Mouse (Mus musculus) heart, adult 2 months (tissue): ENCODE data around the gene Cpsf3. TPM values are rescaled to one million over a fixed set of nuclear protein-coding genes. Genes with fewer than 3 reads are reported as not detected.

Experiments used
- DNase-seq, 2 experiments: peaks; one replicate each; pipeline ENCODE4 v3.0.0; 2021
- H3K27ac ChIP-seq: fragments of 200-600 bp; 2 replicates; pipeline ENCODE4 v1.8.1; 2022
- H3K27me3 ChIP-seq: fragments of 200-500 bp; 2 replicates; pipeline ENCODE4 v1.6.1; 2012; ENCODE audit warnings: mild to moderate bottlenecking, low read length, inconsistent platforms, mixed read lengths; ENCODE audit not compliant: control insufficient read depth, insufficient read depth
- H3K36me3 ChIP-seq: fragments of 200-500 bp; 2 replicates; pipeline ENCODE4 v1.6.1; 2012; ENCODE audit warnings: low read length, inconsistent platforms; ENCODE audit not compliant: control insufficient read depth, insufficient read depth
- H3K4me1 ChIP-seq: fragments of 200-500 bp; 2 replicates; pipeline ENCODE4 v1.6.1; 2011; ENCODE audit warnings: low read length; ENCODE audit not compliant: control insufficient read depth, insufficient read depth
- H3K4me3 ChIP-seq: fragments of 200-600 bp; 2 replicates; pipeline ENCODE4 v1.8.1; 2022
- H3K79me2 ChIP-seq: fragments of 200-500 bp; replicated peaks from 2 replicates; pipeline ENCODE4 v1.6.1; 2012; ENCODE audit warnings: mild to moderate bottlenecking, inconsistent platforms, low read length, moderate library complexity, mixed read lengths; ENCODE audit not compliant: control insufficient read depth, insufficient read depth
- H3K9ac ChIP-seq: fragments of 200-500 bp; 2 replicates; pipeline ENCODE4 v1.6.1; 2012; ENCODE audit warnings: low read depth, mild to moderate bottlenecking, control low read depth, inconsistent platforms, low read length, mixed read lengths
- CTCF ChIP-seq: fragments of 200-600 bp; IDR thresholded peaks from 2 replicates; pipeline ENCODE4 v1.8.1; 2022; ENCODE audit warnings: antibody characterized with exemption, mild to moderate bottlenecking, moderate library complexity
- EP300 ChIP-seq: fragments of 200-500 bp; IDR thresholded peaks from 2 replicates; pipeline ENCODE4 v1.6.1; 2011; ENCODE audit warnings: low read depth, low read length, control low read depth; ENCODE audit not compliant: insufficient read depth
- POLR2A ChIP-seq: fragments of 200-500 bp; IDR thresholded peaks from 2 replicates; pipeline ENCODE4 v1.6.1; 2011; ENCODE audit warnings: mild to moderate bottlenecking, low read depth, low read length, control low read depth; ENCODE audit not compliant: insufficient read depth
- whole genome bisulfite sequencing: fragments of 180-500 bp; shearing (Covaris S2); methylation state at CpG from one replicate; pipeline ENCODE4 v1.1.7; 2018; 5-methylcytosine and 5-hydroxymethylcytosine counted together
- intact Hi-C: fragments of 180-260 bp; cut with DNase I; formaldehyde crosslinking; loops from one replicate; pipeline ENCODE4 v1.15.1; 2025
- polyA plus RNA-seq: library from polyadenylated mRNA; depleted of rRNA; stranded (reverse); fragments of >200 nt; gene quantifications from 2 replicates; pipeline ENCODE4 v1.2.3, GENCODE M21; 2012
- total RNA-seq, 2 experiments: library from RNA; stranded (reverse); gene quantifications; 2 replicates each; pipeline ENCODE4 v1.2.3; 2021

The Cpsf3 gene
- total and polyA plus RNA-seq, 3 experiments, result 19.3 to 39.0 (median 32.5) TPM

DNA sequence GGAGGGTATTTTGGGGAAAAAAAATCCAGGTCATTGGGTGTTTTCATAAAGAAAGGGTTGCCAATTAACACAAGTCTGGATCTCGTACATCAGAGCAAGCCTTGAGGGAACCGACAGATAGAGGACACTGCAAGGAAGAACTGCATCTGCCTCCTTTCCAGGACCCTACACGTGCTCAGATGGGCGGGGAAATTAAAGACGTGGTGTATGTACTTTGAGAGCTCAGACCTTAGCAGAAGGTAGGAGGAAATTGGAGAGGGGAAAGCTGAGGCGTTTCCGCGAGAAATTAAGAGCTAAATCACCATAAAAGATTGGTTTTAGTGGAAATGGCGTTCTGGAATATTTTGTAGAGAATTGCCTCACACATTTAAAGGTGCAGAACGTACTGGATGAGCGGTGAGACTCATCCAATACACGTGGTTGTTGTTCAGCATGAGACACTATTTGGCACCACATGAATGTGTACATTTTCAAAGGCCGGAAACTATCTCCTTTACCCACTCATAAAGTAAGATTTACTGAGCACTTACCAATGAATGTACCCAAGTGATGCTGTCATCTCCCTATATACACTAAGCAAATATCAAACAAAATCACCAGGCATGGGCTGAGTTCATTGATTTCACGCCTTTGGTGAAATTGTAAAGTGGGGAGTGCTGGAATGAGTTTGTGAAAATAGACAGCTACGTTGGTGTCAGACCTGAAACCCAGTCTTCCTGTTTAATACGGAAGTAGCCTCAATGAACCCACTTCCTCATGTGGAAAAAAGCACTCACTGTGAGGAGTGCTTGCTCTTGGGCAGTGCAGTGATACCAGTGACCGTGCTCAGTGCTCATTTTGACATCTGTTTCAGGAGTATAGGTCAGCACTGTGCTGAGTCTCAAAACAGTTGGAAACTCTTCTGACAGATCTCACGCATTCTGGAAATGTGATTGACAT is 1.8 kb downstream of the Cpsf3 start:
- Histone ChIP-seq H3K4me1 (peaks cover 4% of the 10 kb centered on the region), H3K36me3 (peaks cover 2% of the 10 kb centered on the region; the same call in 1 of the 2 replicates), H3K79me2 (no peaks in the 10 kb centered on the region), H3K9ac (peak overlapping the region; percentile 89), H3K27ac (peak overlapping the region; percentile 85), H3K4me3 (peak overlapping the region; percentile 95), H3K27me3 (no peaks in the 10 kb centered on the region)
- DNase-seq, result no peak
- TF ChIP-seq CTCF (no peak), EP300 (no peak), POLR2A (no peak)
- WGBS, result 22% methylated on average over 18 of the region's 18 CpGs
- intact Hi-C loops, result loop anchor here (1.0 to 2.0 kb wide), 4 partner anchors 23 to 130 kb away; partner anchors contain the start of genes Adam17, Iah1 and Ywhaq

DNA sequence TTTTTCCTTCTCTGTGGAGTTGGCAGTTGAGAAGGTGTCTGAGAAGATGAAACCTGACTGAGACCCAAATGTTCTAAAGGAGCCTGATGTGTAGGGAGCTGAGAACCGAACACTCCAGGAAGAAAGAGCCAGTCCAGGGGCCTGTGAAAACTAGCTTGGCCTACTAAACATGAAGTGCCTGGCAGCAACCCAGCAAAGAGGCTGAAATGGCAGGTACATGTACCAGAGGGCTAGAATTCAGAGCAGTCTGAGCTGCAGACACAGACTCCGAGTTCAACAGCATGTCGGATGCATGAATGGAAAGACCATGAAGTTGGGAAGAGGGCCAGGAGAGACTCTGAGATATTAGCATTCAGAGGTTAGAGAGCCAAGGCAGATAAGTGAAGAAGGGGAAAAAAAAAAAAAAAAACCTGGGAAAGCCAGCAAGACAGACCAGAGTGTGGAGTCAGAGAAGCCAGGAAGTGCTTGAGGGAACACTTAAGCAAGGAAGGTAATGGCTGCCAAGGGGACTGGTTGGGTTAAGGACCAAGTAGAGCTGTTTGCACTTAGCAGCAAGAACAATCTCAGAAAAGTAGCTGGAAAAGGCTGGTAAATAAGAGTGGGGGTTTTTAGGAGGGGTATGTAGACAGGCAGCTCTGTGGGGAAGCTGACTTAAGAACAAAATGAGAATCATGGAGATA is 3.7 kb downstream of the Cpsf3 start:
- Histone ChIP-seq H3K4me3 (no peak overlapping the region), H3K4me1 (peaks cover 4% of the 10 kb centered on the region), H3K79me2 (no peaks in the 10 kb centered on the region), H3K36me3 (peaks cover 2% of the 10 kb centered on the region; the same call in 1 of the 2 replicates), H3K27me3 (no peaks in the 10 kb centered on the region), H3K9ac (no peak overlapping the region), H3K27ac (no peak overlapping the region)
- DNase-seq, result no peak
- intact Hi-C loops, result no loop called here
- WGBS, result 58% methylated on average over 3 of the region's 3 CpGs
- TF ChIP-seq EP300 (no peak), POLR2A (no peak), CTCF (no peak)

DNA sequence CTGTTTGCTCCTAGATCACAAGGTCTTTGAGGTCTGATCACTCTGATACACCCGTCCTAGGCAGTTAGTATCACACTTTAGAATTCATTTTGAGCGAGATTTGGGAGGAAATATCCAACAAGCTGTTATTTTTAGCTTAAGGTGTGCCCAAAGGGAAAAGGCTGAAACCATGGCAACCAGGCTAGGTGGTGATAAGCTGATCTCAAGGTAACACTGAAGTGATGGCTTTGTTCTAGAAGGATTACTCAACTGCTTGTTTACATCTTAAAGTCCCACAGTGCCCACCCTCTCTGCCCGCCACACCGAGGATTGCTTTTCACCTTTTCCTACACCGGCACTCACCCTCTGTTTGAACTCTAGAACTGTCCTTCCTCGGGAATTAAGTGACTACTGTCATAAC is 4.5 kb downstream of the Cpsf3 start:
- Histone ChIP-seq H3K79me2 (no peaks in the 10 kb centered on the region), H3K36me3 (peaks cover 2% of the 10 kb centered on the region; the same call in 1 of the 2 replicates), H3K4me3 (no peak overlapping the region), H3K4me1 (peaks cover 4% of the 10 kb centered on the region), H3K9ac (no peak overlapping the region), H3K27me3 (no peaks in the 10 kb centered on the region), H3K27ac (no peak overlapping the region)
- no peak for DNase-seq
- TF ChIP-seq POLR2A, result no peak
- TF ChIP-seq CTCF, result no peak
- TF ChIP-seq EP300, result no peak
- 79% methylated on average over 6 of the region's 6 CpGs for WGBS
- intact Hi-C loops, result no loop called here

DNA sequence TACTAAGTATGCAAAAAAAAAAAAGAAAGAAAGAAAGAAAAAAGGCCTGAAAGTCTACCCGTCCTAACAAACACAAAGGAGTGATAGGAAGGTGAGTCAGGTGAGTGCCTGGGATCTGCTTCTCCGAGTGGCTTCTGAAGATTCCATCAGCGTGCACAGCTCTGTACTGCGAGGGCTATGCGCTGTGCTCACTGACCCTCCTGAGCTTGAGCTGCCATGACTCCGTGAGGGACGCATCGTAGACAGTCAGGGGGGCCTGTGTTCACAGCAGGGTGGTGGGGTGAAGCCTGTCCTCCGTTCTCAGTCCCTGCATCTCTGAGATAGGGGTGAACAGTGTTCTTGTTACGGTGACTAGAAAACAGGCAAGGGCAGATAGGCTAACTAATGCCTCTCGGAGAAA is 13.7 kb downstream of the Cpsf3 start:
- TF ChIP-seq CTCF (no peak), POLR2A (no peak), EP300 (no peak)
- Histone ChIP-seq H3K79me2 (no peaks in the 10 kb centered on the region), H3K4me1 (no peaks in the 10 kb centered on the region), H3K27ac (no peak overlapping the region), H3K4me3 (no peak overlapping the region), H3K36me3 (no peaks in the 10 kb centered on the region), H3K27me3 (no peaks in the 10 kb centered on the region), H3K9ac (no peak overlapping the region)
- WGBS, result 95% methylated on average over 11 of the region's 11 CpGs
- no peak for DNase-seq
- intact Hi-C loops, result no loop called here

DNA sequence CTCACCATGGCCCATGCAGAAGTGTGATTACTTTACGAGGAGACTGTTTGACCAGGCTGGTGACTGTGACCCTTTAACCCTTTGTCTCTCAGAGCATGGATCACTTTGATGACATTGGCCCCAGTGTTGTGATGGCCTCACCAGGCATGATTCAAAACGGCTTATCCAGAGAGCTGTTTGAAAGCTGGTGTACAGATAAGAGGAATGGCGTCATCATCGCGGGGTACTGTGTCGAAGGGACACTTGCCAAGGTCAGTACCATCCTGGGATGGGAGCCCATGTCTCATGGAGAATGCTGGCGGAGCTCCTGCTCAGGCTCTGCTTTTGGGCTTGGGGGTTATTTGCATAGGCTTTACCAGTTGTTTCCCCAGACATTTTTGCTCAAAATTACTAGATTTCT is 16.1 kb downstream of the Cpsf3 start:
- 0 out of 2 replicates have a peak overlapping the region, but pooled peaks have one; percentile 10 for H3K27ac ChIP-seq
- TF ChIP-seq EP300 (no peak), CTCF (no peak), POLR2A (no peak)
- H3K4me1 ChIP-seq, result no peaks in the 10 kb centered on the region
- no peak overlapping the region for H3K9ac ChIP-seq
- no peaks in the 10 kb centered on the region for H3K27me3 ChIP-seq
- peak; percentile 31 to 47 for DNase-seq
- 54% methylated on average over 7 of the region's 7 CpGs for WGBS
- no peaks in the 10 kb centered on the region for H3K36me3 ChIP-seq
- no peaks in the 10 kb centered on the region for H3K79me2 ChIP-seq
- no peak overlapping the region for H3K4me3 ChIP-seq
- intact Hi-C loops, result no loop called here

DNA sequence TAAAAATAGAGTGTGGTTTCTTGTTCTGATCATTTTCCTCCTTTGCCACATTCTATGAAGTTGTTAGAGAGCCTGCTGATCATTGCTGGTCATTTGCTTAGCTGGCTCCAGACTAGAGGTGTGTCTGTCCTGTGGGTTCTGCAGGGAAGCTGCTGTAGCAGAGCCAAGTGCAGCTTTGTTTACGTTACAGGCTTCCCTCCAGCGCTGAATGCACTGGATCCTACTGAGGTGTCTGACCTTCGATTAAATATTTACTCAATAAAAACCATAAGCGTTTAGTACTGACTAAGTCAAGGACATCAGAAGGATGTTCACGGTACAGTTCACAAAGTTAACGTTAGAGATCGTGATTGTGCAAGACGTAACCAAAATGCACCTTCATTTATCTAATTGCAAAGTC is 16.7 kb downstream of the Cpsf3 start:
- H3K36me3 ChIP-seq, result no peaks in the 10 kb centered on the region
- H3K27me3 ChIP-seq, result no peaks in the 10 kb centered on the region
- no peak for DNase-seq
- H3K79me2 ChIP-seq, result no peaks in the 10 kb centered on the region
- WGBS, result 80% methylated on average over 8 of the region's 8 CpGs
- H3K27ac ChIP-seq, result peak overlapping the region; percentile 10; the same call in 1 of the 2 replicates
- intact Hi-C loops, result no loop called here
- no peak overlapping the region for H3K9ac ChIP-seq
- H3K4me1 ChIP-seq, result no peaks in the 10 kb centered on the region
- H3K4me3 ChIP-seq, result no peak overlapping the region
- TF ChIP-seq POLR2A, result no peak
- TF ChIP-seq EP300, result no peak
- no peak for TF ChIP-seq CTCF
